Mouse (Mus musculus): ENCODE measurements around the gene Lexm.

DNA sequence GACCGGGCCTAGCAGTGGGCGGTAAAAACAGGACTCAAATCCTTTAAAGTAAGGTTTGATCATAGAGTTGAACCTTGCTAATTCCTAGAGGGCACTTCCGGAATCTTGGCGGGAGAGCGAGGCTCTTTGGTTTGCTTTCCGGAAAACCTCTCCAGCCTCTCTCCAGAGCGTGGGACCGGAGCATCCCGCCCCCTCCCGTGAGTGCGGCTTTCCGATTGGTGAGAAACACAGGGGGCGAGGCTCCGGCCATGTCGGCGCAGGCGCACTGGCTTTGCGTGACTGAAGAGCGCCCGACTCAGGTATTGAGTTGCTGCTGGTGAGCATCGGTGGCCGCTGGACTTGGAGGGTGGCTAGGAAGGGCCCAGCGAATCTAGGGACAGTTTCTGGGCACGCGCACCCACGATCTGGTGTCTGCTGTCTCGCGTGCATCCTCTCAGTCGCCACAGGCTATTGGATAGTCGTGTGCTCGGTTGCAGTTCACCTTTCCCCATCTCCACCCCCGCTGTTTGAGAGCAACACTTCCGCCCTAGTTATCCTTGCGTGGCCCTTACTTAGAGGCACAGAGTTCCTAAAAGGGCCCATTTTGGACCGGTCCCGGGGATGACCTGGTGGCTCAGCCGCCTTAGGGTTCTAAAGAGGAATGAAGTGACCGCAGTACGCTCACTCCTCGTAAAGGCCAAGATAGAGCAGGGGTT is 33.9 kb upstream of the Lexm start, which contains the start of gene Pars2:
- TF ChIP-seq CTCF (IDR thresholded peaks at IDR 0.05; ENCODE audit: low read depth) (no peak), EP300 (IDR thresholded peaks at IDR 0.05; ENCODE audit: low read depth) (no peak)

Measured in heart, postnatal 0 days (tissue).